Mouse (Mus musculus): Measurements from ENCODE around the gene Fam168b.

- no peak for TF ChIP-seq CTCF (IDR thresholded peaks at IDR 0.05; ENCODE audit: insufficient read depth, low read length)
- no peak for TF ChIP-seq POLR2A (IDR thresholded peaks at IDR 0.05; ENCODE audit: borderline replicate concordance, extremely low read depth, low read depth, low read length)
Observed at GRCm38 (mm10) chr1:34883776-34884175, 40.9 kb upstream of the Fam168b start.

Data from lung, adult 2 months (tissue).